Mouse (Mus musculus): ENCODE results near the gene Tmbim7. TPM values are rescaled to one million over a fixed set of nuclear protein-coding genes. Genes with fewer than 3 reads are reported as not detected.

The Tmbim7 gene
- polyA plus RNA-seq, 1 experiment from 2014 or later, result not detected

GRCm38 (mm10) chr5:3723415-3723814 lies 72.4 kb downstream of the Tmbim7 start:
- no peak overlapping the region for H3K4me2 ChIP-seq (replicated peaks; ENCODE audit: low read depth, low read length)
- no peak overlapping the region for H3K27ac ChIP-seq (ENCODE audit: low read length)
- WGBS, result 90% methylated on average over 2 of the region's 2 CpGs
- no peaks in the 10 kb centered on the region for H3K4me1 ChIP-seq (ENCODE audit: control insufficient read depth, insufficient read depth, low read length)
- H3K36me3 ChIP-seq (ENCODE audit: control insufficient read depth, insufficient read depth, low read length), result peaks cover 6% of the 10 kb centered on the region
- no peaks in the 10 kb centered on the region for H3K27me3 ChIP-seq (ENCODE audit: control insufficient read depth, insufficient read depth, low read length)
- no peak for ATAC-seq (ENCODE audit: insufficient number of reproducible peaks, insufficient read depth, low FRiP score, low read depth)
- no peak overlapping the region for H3K9ac ChIP-seq (replicated peaks; ENCODE audit: low read depth, low read length)
- no peaks in the 10 kb centered on the region for H3K9me3 ChIP-seq (ENCODE audit: control insufficient read depth, low read depth, low read length)
- H3K4me3 ChIP-seq (ENCODE audit: low read depth, low read length), result no peak overlapping the region

- Histone ChIP-seq H3K36me3 (ENCODE audit: control insufficient read depth, insufficient read depth, low read length) (peaks cover 6% of the 10 kb centered on the region), H3K27ac (ENCODE audit: low read length) (no peak overlapping the region), H3K9me3 (ENCODE audit: control insufficient read depth, low read depth, low read length) (no peaks in the 10 kb centered on the region), H3K27me3 (ENCODE audit: control insufficient read depth, insufficient read depth, low read length) (no peaks in the 10 kb centered on the region), H3K4me3 (ENCODE audit: low read depth, low read length) (no peak overlapping the region), H3K4me1 (ENCODE audit: control insufficient read depth, insufficient read depth, low read length) (no peaks in the 10 kb centered on the region), H3K4me2 (replicated peaks; ENCODE audit: low read depth, low read length) (no peak overlapping the region), H3K9ac (replicated peaks; ENCODE audit: low read depth, low read length) (no peak overlapping the region)
- 79% methylated on average over 1 of the region's 1 CpGs for WGBS
- ATAC-seq (ENCODE audit: insufficient number of reproducible peaks, insufficient read depth, low FRiP score, low read depth), result no peak
Observed at GRCm38 (mm10) chr5:3725491-3725890, 74.5 kb downstream of the Tmbim7 start.

- Histone ChIP-seq H3K36me3 (ENCODE audit: control insufficient read depth, insufficient read depth, low read length) (peaks cover 2% of the 10 kb centered on the region; the same call in 1 of the 2 replicates), H3K9ac (replicated peaks; ENCODE audit: low read depth, low read length) (no peak overlapping the region), H3K4me2 (replicated peaks; ENCODE audit: low read depth, low read length) (no peak overlapping the region), H3K9me3 (ENCODE audit: control insufficient read depth, low read depth, low read length) (no peaks in the 10 kb centered on the region), H3K4me1 (ENCODE audit: control insufficient read depth, insufficient read depth, low read length) (no peaks in the 10 kb centered on the region), H3K4me3 (ENCODE audit: low read depth, low read length) (no peak overlapping the region), H3K27me3 (ENCODE audit: control insufficient read depth, insufficient read depth, low read length) (no peaks in the 10 kb centered on the region), H3K27ac (ENCODE audit: low read length) (no peak overlapping the region)
- no peak for ATAC-seq (ENCODE audit: insufficient number of reproducible peaks, insufficient read depth, low FRiP score, low read depth)
- 69% methylated on average over 5 of the region's 5 CpGs for WGBS
Observed at GRCm38 (mm10) chr5:3728820-3729219, 77.8 kb downstream of the Tmbim7 start.

Small RNA genes lying within 50 kb of the gene (microRNA-seq; reads per million reads assigned to microRNA genes)
- not detected for gene Gm22926
- not detected for gene Gm26238

Other genes with a start within 250 kb of the Tmbim7 start
- gene Fam133b, start 107.3 kb upstream of the Tmbim7 start, polyA plus RNA-seq (2014; fragmentation: Nextera tagmentation; extraction: Ambion mirVana), result 39.0 and 44.4 TPM in 2 replicates
- 4.7 and 5.4 TPM in 2 replicates for gene 1700109H08Rik, start 79.6 kb upstream of the Tmbim7 start, polyA plus RNA-seq (2014; fragmentation: Nextera tagmentation; extraction: Ambion mirVana)
- gene Pex1, start 55.1 kb upstream of the Tmbim7 start, polyA plus RNA-seq (2014; fragmentation: Nextera tagmentation; extraction: Ambion mirVana), result 19.2 and 19.8 TPM in 2 replicates
- gene Rbm48, start 54.6 kb upstream of the Tmbim7 start, polyA plus RNA-seq (2014; fragmentation: Nextera tagmentation; extraction: Ambion mirVana), result 16.9 and 17.3 TPM in 2 replicates
- gene Gatad1, start 6.0 kb downstream of the Tmbim7 start, polyA plus RNA-seq (2014; fragmentation: Nextera tagmentation; extraction: Ambion mirVana), result 73.9 and 76.3 TPM in 2 replicates
- 13.5 and 14.0 TPM in 2 replicates for gene Ankib1, start 151.7 kb downstream of the Tmbim7 start, polyA plus RNA-seq (2014; fragmentation: Nextera tagmentation; extraction: Ambion mirVana)
- 48.9 and 49.9 TPM in 2 replicates for gene Krit1, start 152.0 kb downstream of the Tmbim7 start, polyA plus RNA-seq (2014; fragmentation: Nextera tagmentation; extraction: Ambion mirVana)
- 0.10 TPM in 1 of 2 replicates, not detected in the other for gene Lrrd1, start 194.0 kb downstream of the Tmbim7 start, polyA plus RNA-seq (2014; fragmentation: Nextera tagmentation; extraction: Ambion mirVana)
- gene Mterf1a, start 242.8 kb downstream of the Tmbim7 start, polyA plus RNA-seq (2014; fragmentation: Nextera tagmentation; extraction: Ambion mirVana), result 9.9 and 10.1 TPM in 2 replicates

Measured in stomach, embryonic 14.5 days (tissue).